Mouse (Mus musculus) ovary, postnatal 10 days (tissue): Measurements from ENCODE around the gene Mbnl3.

Source experiments
- DNase-seq: peaks from one replicate; pipeline ENCODE4 v3.0.0; 2022; ENCODE audit warnings: low spot score

Gene Mbnl3

DNA sequence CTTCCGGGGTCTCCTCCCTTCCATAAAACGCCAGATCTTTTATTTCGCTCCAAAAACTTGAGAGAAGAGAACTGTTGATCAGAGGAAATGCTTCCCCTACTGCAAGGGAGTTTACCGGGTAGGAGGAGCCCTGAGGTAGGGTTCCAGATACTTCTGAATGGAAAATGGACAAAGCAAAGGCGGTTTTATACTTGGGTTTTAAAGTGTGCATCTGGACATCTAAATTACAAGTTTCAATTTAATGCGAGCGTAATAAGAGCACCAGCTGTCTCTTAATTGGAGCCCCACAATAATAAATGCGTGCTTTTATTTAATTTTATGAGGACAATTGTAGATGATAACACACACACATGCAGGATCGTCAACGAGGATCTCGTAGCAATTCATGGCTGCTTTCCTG, at the start of gene Mbnl3:
Mbnl3 (minus strand) TSS at position 101 of the 400 bp plus-strand sequence.
- no peak for DNase-seq

- DNase-seq = peak; percentile 11
These were observed 596 bp downstream of the Mbnl3 start for GRCm38 (mm10) chrX:51205548-51206324.

DNA sequence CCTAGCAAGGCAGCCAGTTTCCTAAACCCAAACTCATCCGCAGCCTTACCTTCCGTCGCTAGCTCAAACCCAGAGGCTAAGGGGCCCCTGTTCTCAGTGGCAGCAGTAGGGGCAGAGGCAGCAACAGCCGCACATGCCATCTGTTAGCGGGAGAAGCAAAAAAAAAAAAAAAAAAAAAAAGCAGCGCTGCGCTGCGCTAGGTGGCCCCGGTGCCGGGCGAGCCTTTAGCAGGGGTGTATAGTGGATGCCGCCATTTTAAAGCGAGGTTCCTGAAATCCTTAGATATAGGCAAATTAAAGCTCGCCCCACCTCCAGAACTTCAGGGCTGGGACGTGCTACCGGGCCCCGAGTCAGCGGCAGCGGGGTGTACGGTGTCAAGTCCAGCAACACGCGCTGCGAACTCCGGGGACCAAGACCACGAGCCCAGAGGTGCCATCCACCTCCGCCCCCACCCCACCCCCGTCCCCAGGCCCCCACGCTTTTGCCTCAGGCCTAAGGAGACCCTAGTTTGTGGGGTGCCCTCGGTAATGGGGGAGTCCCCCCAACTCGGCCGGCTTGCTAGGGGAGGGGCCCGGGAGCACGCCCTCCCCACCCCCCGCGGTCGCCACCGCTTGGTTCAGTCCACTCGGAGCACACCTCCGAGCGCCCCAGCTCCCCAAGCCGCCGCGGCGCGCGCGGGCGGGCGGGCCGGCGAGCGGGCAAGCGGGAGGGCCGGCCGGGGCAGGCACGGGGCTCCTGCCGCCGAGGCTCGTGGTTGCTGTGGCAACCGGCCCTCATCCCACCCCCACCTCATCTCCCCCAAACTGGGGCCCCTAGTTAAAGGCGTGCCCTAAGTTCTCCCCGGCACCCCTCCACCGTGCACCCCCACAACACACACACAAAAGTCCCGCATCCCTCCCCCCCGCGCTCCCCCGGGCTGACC, 1.4 kb downstream of the Mbnl3 start:
- DNase-seq = peak; percentile 9

- DNase-seq = no peak
These were observed 9.3 kb downstream of the Mbnl3 start for GRCm38 (mm10) chrX:51197012-51197411.

DNA sequence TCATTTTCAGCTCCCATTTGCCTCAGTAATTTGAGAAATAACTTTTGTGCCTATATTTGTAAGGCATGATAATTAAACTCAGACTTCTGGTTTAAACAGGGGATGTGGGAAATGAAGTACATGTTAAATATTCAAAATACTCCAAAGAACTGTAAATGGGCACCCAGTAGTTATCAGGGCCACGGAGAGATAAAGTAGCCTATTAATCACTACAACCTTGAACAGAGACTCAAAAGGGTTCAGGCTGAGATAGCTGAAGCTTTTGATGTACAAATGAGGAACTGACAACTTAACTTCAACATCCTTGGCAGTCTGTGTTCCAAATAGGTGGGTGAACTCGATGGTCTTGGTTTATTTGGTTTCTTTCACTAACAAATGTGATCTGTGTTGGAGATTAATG, 34.4 kb downstream of the Mbnl3 start:
- DNase-seq = no peak

DNA sequence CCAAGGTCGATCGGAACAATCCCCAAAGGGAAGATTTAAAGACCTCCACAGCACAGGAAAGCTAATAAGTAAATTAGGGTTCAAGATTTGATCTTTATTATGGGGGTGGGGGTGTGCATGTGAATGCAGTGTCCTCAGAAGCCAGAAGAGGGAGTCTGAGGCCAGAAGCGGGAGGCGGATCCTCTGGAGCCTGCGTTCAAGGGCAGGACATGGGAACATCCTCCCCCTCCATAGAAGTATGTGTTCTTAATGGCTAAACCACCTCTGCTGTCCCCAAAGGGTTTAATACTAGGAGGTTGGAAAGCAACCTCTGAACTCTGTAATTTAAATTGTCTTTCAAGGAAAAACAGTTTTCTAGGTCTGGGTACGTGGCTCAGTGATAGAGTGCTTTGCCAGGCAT, 34.9 kb downstream of the Mbnl3 start:
- no peak for DNase-seq

GRCm38 (mm10) chrX:51170404-51170803, 35.9 kb downstream of the Mbnl3 start:
- no peak for DNase-seq

DNA sequence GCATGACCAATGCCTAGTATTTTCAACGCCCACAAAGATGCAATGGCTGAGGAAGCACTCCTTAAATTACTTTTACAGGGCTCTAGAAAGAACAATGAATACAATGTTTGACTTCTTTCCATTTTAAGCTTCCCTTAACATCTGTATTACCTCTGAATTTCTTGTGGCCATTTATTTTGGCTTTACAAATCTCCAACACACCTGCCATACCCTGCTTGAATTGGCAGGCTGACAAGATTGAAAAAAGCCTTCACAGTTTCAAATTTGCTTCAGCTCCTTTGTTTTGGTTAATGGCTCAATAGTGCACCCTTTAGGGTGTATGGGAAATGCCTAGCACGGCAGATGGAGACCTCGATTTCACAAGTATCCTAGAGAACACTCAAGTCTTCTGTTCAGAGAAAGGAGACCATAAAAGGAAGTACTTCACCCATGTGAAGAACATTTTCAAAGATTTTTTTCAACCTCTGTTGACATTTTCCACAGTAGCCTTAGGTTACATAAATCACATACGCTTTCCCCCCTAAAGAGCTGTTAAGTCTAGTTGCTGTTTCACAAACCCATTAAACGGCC, 36.8 kb downstream of the Mbnl3 start:
- DNase-seq = no peak

DNA sequence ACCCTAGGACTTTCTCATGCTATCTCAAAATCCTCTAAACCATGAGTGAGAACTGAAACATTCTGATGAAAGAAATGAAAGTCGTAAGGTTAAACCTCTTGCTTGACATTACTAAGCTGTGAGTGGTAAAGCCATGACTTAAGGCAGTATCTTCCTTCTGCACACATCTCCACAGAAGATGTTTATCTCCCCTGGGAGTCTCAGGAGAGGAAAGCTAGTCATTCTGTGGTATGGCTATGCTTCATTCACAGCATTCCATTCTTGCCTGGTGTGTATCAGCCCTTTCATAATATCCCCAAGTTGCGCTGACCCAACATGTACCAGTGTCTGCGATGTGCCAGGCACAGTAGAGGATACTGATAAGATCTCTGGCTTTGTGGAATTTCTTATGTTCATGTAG, 38.4 kb downstream of the Mbnl3 start:
- no peak for DNase-seq

DNA sequence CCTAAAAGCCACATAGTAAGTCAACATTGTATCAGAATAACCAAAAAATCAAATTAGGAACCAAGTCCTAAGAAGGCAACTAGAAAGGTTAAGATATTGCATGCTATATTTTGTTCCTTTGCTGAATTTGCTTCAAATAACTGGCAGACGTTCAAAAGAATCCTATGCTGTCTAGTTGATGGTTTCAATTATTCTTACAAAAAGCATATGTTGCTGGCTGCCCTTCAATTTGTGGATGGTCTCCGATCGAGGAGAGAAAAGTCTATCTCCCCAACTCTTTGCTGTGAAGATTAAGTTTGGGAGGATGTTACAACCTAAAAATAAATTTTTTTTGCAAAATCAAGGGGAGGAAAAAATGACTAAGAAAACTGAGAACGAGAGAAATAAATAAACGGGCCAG, 41.6 kb downstream of the Mbnl3 start:
- no peak for DNase-seq

DNA sequence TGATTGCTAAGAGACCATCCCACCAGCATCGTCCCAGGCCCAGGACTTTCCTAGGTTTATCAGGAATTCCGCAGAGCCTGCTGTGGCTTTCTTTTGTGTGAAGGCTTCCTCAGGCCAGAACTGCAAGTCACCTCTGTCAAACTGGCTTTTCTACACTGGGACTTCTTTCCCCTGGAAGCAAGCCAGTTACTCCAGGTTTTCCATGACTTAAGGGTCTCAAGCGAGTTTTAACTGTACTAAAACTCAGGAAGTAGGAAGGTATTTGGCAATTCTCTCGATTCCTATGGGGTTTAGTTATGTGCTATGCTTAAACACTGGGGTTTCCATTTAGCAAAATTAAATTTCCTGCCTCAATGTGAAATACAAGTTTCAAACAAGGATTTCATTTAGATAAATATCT, 57.9 kb downstream of the Mbnl3 start:
- no peak for DNase-seq

- DNase-seq = no peak
These were observed 60.0 kb downstream of the Mbnl3 start for GRCm38 (mm10) chrX:51146351-51146750.

- no peak for DNase-seq
These were observed 66.3 kb downstream of the Mbnl3 start for GRCm38 (mm10) chrX:51140055-51140454.

DNA sequence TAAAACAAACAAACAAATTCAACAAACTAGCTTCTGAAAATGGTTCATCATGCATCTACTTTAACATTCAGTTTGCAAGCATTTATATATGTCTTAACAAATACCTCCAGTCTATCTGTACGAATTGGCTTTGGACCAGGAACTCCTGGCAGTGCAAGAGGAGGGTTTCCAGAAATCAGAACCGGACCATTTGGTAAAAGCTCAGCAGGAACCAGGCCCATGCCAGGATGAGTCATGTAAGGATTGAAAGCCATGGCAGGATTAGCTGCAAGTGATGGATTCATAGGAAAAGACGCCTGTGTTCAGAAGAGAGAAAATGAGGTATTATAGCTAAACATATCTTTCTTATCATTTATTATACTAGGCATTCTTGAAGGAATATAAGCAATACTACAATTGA, 75.0 kb downstream of the Mbnl3 start:
- DNase-seq = no peak

DNA sequence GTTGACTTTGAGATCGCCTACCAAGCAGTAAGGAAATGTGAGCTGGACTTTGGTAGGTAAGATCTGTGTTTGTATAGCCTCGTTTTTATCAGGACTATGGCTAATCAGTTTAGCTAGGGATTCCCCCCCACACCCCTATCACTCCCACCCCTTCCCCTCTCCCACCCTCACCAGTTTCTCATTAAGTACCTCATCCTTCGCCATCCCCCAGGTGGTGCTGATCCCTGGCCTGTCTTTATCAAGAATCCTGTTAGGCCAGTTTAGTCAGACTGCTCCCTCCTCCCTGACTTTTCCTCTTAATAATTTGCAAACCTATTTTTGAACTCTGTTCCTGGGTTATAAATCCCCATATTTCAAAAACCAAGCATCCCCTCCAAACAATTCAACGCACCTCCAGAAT, 103.6 kb downstream of the Mbnl3 start:
- no peak for DNase-seq

- no peak for DNase-seq
These were observed 121.4 kb downstream of the Mbnl3 start for GRCm38 (mm10) chrX:51084972-51085371.

- DNase-seq = no peak
These were observed 122.1 kb downstream of the Mbnl3 start for GRCm38 (mm10) chrX:51084211-51084610.

- DNase-seq = no peak
These were observed 129.6 kb downstream of the Mbnl3 start for GRCm38 (mm10) chrX:51076744-51077143.
